Comparison of ENCODE assay signal across 8 mouse cellular contexts in genomic region chr10:77605368-77605767, GRCm38 (mm10). TPM values are rescaled to one million over a fixed set of nuclear protein-coding genes. Genes with fewer than 3 reads are reported as not detected.
A peak's percentile ranks its signal among the peaks of the same experiment; 100 is the strongest.
DNase-seq lines count a peak whose midpoint lies in the region; ATAC-seq and TF ChIP-seq lines count a peak whose summit lies in the region.

No protein-coding gene starts in this region.

- H3K9me3 ChIP-seq in heart, embryonic 10.5 days, result no peaks in the 10 kb centered on the region
- no peaks in the 10 kb centered on the region for H3K9me3 ChIP-seq in limb, embryonic 15.5 days

- no peak for ATAC-seq in limb, embryonic 15.5 days (ENCODE audit: insufficient number of reproducible peaks, low FRiP score, low TSS enrichment, low read depth)
- no peak for ATAC-seq in monocyte, adult 5-6 weeks (replicated peaks; ENCODE audit: insufficient number of reproducible peaks, low FRiP score, low TSS enrichment, poor library complexity, severe bottlenecking)

- peak overlapping the region; percentile 99 for H3K27ac ChIP-seq in gastrocnemius, adult 2 months
- peak overlapping the region; percentile 89 for H3K27ac ChIP-seq in bone marrow macrophage, adult 2 months (ENCODE audit: insufficient read depth, low read depth, low read length)
- H3K27ac ChIP-seq in heart, embryonic 10.5 days, result peak overlapping the region; percentile 99
- H3K27ac ChIP-seq in limb, embryonic 15.5 days, result peak overlapping the region; percentile 98

- intact Hi-C loops in gastrocnemius, adult 2 months (cut with DNase I), result no loop called here

- TF ChIP-seq POLR2A in bone marrow macrophage, adult 2 months (IDR thresholded peaks at IDR 0.05; ENCODE audit: borderline replicate concordance, low read depth, low read length), result no peak

- TF ChIP-seq CTCF in gastrocnemius, adult 2 months (IDR thresholded peaks at IDR 0.05), result peak; percentile 55
- no peak for TF ChIP-seq CTCF in bone marrow macrophage, adult 2 months (IDR thresholded peaks at IDR 0.05; ENCODE audit: low read depth, low read length)

- DNase-seq in gastrocnemius, adult 2 months, result no peak
- DNase-seq in gastrocnemius, adult 18-20 months (ENCODE audit: low spot score), result no peak
- peak; percentile 86 for DNase-seq in heart, embryonic 10.5 days (ENCODE audit: low spot score)
- DNase-seq in natural killer cell, adult 2 months (ENCODE audit: low spot score in 2 of 2), result peak; percentile 29 to 41
- no peak for DNase-seq in gastrocnemius, postnatal 4 days (ENCODE audit: low spot score in 2 of 2)

- peaks cover 24% of the 10 kb centered on the region for H3K36me3 ChIP-seq in heart, embryonic 10.5 days
- H3K36me3 ChIP-seq in limb, embryonic 15.5 days, result peaks cover 12% of the 10 kb centered on the region

- H3K27me3 ChIP-seq in heart, embryonic 10.5 days (ENCODE audit: insufficient read depth, poor library complexity, severe bottlenecking), result no peaks in the 10 kb centered on the region
- H3K27me3 ChIP-seq in limb, embryonic 15.5 days, result no peaks in the 10 kb centered on the region

- 38% methylated on average over 1 of the region's 1 CpGs for WGBS in heart, embryonic 10.5 days
- 44% methylated on average over 1 of the region's 1 CpGs for WGBS in limb, embryonic 15.5 days

- H3K4me1 ChIP-seq in bone marrow macrophage, adult 2 months (ENCODE audit: control insufficient read depth, insufficient read depth, low read length), result peaks cover 12% of the 10 kb centered on the region
- peaks cover 27% of the 10 kb centered on the region for H3K4me1 ChIP-seq in heart, embryonic 10.5 days
- H3K4me1 ChIP-seq in limb, embryonic 15.5 days, result peaks cover 29% of the 10 kb centered on the region

- peak overlapping the region; percentile 79 for H3K4me3 ChIP-seq in gastrocnemius, adult 2 months
- H3K4me3 ChIP-seq in bone marrow macrophage, adult 2 months (ENCODE audit: insufficient read depth, low read length), result peak overlapping the region; percentile 73; the same call in 1 of the 2 replicates
- H3K4me3 ChIP-seq in heart, embryonic 10.5 days, result peak overlapping the region; percentile 83
- peak overlapping the region; percentile 79 for H3K4me3 ChIP-seq in limb, embryonic 15.5 days

- H3K9ac ChIP-seq in limb, embryonic 15.5 days, result no peak overlapping the region

- peak overlapping the region; percentile 86; the same call in 1 of the 2 replicates for H3K4me2 ChIP-seq in limb, embryonic 15.5 days

RNA-seq across cellular contexts. Expression of gene Sumo3, which starts 0.5 kb away (rescaled TPM):
- total RNA-seq in gastrocnemius, adult 2 months (2021), result 10 to 100 TPM; 43.5 to 44.5 TPM
- total RNA-seq in gastrocnemius, adult 18-20 months (2021), result 10 to 100 TPM; 44.5 to 47.4 TPM
- 165 and 203 TPM in 2 replicates for polyA plus RNA-seq in bone marrow macrophage, adult 2 months (2012; ENCODE audit: insufficient read depth, insufficient read length, missing spikeins)
- 235 and 306 TPM in 2 replicates for polyA plus RNA-seq in heart, embryonic 10.5 days (2016; fragmentation: Nextera tagmentation; extraction: Ambion mirVana)
- polyA plus RNA-seq in limb, embryonic 15.5 days (2015; fragmentation: Nextera tagmentation; extraction: Ambion mirVana), result 343 and 347 TPM in 2 replicates
- total RNA-seq in monocyte, adult 5-6 weeks (2017), result 84.2 to 128 TPM (median 126 TPM) in 3 replicates
- total RNA-seq in gastrocnemius, postnatal 4 days (2021), result 10 to 100 TPM; 92.1 to 96.0 TPM

RNA-seq across cellular contexts. Expression of gene Gm49325, which starts 0.6 kb away (rescaled TPM):
- total RNA-seq in gastrocnemius, adult 2 months (2021), result 1 to 10 TPM; 8.4 to 8.6 TPM
- 10 to 100 TPM in 1 of 2 experiments, 1 to 10 TPM in 1; 8.6 to 11.4 TPM for total RNA-seq in gastrocnemius, adult 18-20 months (2021)
- 40.9 and 41.8 TPM in 2 replicates for polyA plus RNA-seq in bone marrow macrophage, adult 2 months (2012; ENCODE audit: insufficient read depth, insufficient read length, missing spikeins)
- 2.1 and 2.7 TPM in 2 replicates for polyA plus RNA-seq in heart, embryonic 10.5 days (2016; fragmentation: Nextera tagmentation; extraction: Ambion mirVana)
- polyA plus RNA-seq in limb, embryonic 15.5 days (2015; fragmentation: Nextera tagmentation; extraction: Ambion mirVana), result 1.3 and 1.8 TPM in 2 replicates
- total RNA-seq in monocyte, adult 5-6 weeks (2017), result 1.7 to 5.5 TPM in 2 of 3 replicates, not detected in the other
- total RNA-seq in gastrocnemius, postnatal 4 days (2021), result 10 to 100 TPM; 13.8 to 14.9 TPM

RNA-seq across cellular contexts. Expression of gene Ube2g2, which starts 16.7 kb away (rescaled TPM):
- 10 to 100 TPM; 95.4 to 100.0 TPM for total RNA-seq in gastrocnemius, adult 2 months (2021)
- total RNA-seq in gastrocnemius, adult 18-20 months (2021), result 100 to 1,000 TPM in 1 of 2 experiments, 10 to 100 TPM in 1; 96.1 to 101 TPM
- 57.9 and 61.2 TPM in 2 replicates for polyA plus RNA-seq in bone marrow macrophage, adult 2 months (2012; ENCODE audit: insufficient read depth, insufficient read length, missing spikeins)
- 83.1 and 92.1 TPM in 2 replicates for polyA plus RNA-seq in heart, embryonic 10.5 days (2016; fragmentation: Nextera tagmentation; extraction: Ambion mirVana)
- 99.8 and 127 TPM in 2 replicates for polyA plus RNA-seq in limb, embryonic 15.5 days (2015; fragmentation: Nextera tagmentation; extraction: Ambion mirVana)
- 60.6 to 127 TPM (median 70.3 TPM) in 3 replicates for total RNA-seq in monocyte, adult 5-6 weeks (2017)
- 10 to 100 TPM; 89.7 to 93.0 TPM for total RNA-seq in gastrocnemius, postnatal 4 days (2021)

RNA-seq across cellular contexts. Expression of gene Pttg1ip, which starts 23.8 kb away (rescaled TPM):
- total RNA-seq in gastrocnemius, adult 2 months (2021), result 10 to 100 TPM; 30.5 to 36.5 TPM
- 10 to 100 TPM; 23.0 to 33.6 TPM for total RNA-seq in gastrocnemius, adult 18-20 months (2021)
- 98.5 and 102 TPM in 2 replicates for polyA plus RNA-seq in bone marrow macrophage, adult 2 months (2012; ENCODE audit: insufficient read depth, insufficient read length, missing spikeins)
- polyA plus RNA-seq in heart, embryonic 10.5 days (2016; fragmentation: Nextera tagmentation; extraction: Ambion mirVana), result 94.9 and 97.0 TPM in 2 replicates
- polyA plus RNA-seq in limb, embryonic 15.5 days (2015; fragmentation: Nextera tagmentation; extraction: Ambion mirVana), result 145 and 158 TPM in 2 replicates
- total RNA-seq in monocyte, adult 5-6 weeks (2017), result 79.9 to 128 TPM (median 104 TPM) in 3 replicates
- total RNA-seq in gastrocnemius, postnatal 4 days (2021), result 100 to 1,000 TPM in 1 of 2 experiments, 10 to 100 TPM in 1; 95.8 to 103 TPM

Comparison
In these comparisons a context has a peak if more than half of its experiments do, and no peak if none do; other contexts are left out.
1. DNase-seq: peak in heart, embryonic 10.5 days (single experiment) and natural killer cell, adult 2 months (2 of 2); none in gastrocnemius, adult 2 months (single experiment), gastrocnemius, adult 18-20 months (single experiment) and gastrocnemius, postnatal 4 days (0 of 2).
2. Peak in every context shown above with its lines, with median percentiles within 50 percentile points of each other: H3K27ac ChIP-seq and H3K4me3 ChIP-seq.